Mouse (Mus musculus): ENCODE measurements around the gene Igfbp2. TPM values are rescaled to one million over a fixed set of nuclear protein-coding genes. Genes with fewer than 3 reads are reported as not detected.

Igfbp2 gene
- polyA plus RNA-seq, 1 experiment: 384 TPM

GRCm38 (mm10) chr1:72798441-72798840 lies 25.9 kb upstream of the Igfbp2 start:
- TF ChIP-seq POLR2A (IDR thresholded peaks at IDR 0.05; ENCODE audit: borderline replicate concordance, extremely low read depth, insufficient read depth, insufficient read length, poor library complexity, severe bottlenecking) (no peak), CTCF (IDR thresholded peaks at IDR 0.05; ENCODE audit: borderline replicate concordance, extremely low read depth, insufficient read depth, insufficient read length) (no peak)
- DNase-seq (ENCODE audit: low read depth): no peak

DNA sequence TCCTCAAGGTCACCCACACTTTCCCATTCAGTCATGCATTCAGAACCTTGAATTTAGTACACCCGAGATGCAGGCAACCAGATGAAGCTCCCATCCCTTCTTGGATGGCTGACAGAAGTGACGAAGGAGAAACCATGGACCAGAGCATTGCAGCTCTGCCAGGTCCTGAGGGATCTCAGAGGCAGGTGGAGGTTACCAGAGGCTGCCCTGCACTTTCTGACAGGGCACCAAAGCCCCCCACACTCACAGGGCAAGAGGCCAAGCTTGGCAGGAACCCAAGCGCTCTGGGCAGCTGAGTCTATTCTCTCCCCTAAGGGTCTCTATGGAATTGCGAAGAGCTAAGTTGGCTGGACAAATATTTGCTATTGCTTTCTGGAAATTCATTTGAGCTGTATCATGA lies 20.3 kb upstream of the Igfbp2 start:
- TF ChIP-seq POLR2A (IDR thresholded peaks at IDR 0.05; ENCODE audit: borderline replicate concordance, extremely low read depth, insufficient read depth, insufficient read length, poor library complexity, severe bottlenecking): no peak
- no peak for TF ChIP-seq CTCF (IDR thresholded peaks at IDR 0.05; ENCODE audit: borderline replicate concordance, extremely low read depth, insufficient read depth, insufficient read length)
- DNase-seq (ENCODE audit: low read depth): peak; percentile 53

- no peak for TF ChIP-seq POLR2A (IDR thresholded peaks at IDR 0.05; ENCODE audit: borderline replicate concordance, extremely low read depth, insufficient read depth, insufficient read length, poor library complexity, severe bottlenecking)
- DNase-seq (ENCODE audit: low read depth): peak; percentile 36
Measured at GRCm38 (mm10) chr1:72805037-72805436, 19.3 kb upstream of the Igfbp2 start.

GRCm38 (mm10) chr1:72805476-72806043 lies 18.7 kb upstream of the Igfbp2 start:
- peak; percentile 50 for DNase-seq (ENCODE audit: low read depth)
- TF ChIP-seq POLR2A (IDR thresholded peaks at IDR 0.05; ENCODE audit: borderline replicate concordance, extremely low read depth, insufficient read depth, insufficient read length, poor library complexity, severe bottlenecking): no peak
- TF ChIP-seq CTCF (IDR thresholded peaks at IDR 0.05; ENCODE audit: borderline replicate concordance, extremely low read depth, insufficient read depth, insufficient read length): no peak

DNA sequence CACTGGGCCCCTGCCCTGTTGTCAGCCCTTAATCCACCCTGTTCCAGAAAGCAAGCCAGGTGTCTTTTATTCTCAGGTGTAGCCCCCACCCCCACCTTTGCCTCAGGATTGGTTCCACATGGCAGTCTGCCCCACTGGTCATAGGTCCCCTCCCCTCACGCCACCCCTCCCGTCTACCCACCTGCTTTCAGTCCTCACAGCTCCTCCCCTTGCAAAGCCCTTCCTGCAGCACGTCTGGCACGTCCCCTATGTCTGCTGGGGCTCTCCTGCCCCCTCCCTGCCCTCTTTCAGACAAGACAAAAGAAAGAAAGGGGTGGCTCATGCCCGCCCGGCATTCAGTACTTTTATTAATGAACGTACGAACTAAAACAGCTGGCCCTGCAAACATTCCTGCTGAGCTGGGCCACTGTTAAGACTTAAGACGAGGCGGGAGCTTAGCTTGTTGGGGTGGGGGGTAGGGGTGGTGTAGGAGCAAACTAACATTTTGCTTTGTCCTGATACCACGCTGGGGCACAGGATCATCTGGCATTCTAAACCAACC lies 18.2 kb upstream of the Igfbp2 start:
- peak; percentile 89 for DNase-seq (ENCODE audit: low read depth)
- TF ChIP-seq CTCF (IDR thresholded peaks at IDR 0.05; ENCODE audit: borderline replicate concordance, extremely low read depth, insufficient read depth, insufficient read length): no peak
- TF ChIP-seq POLR2A (IDR thresholded peaks at IDR 0.05; ENCODE audit: borderline replicate concordance, extremely low read depth, insufficient read depth, insufficient read length, poor library complexity, severe bottlenecking): no peak

DNA sequence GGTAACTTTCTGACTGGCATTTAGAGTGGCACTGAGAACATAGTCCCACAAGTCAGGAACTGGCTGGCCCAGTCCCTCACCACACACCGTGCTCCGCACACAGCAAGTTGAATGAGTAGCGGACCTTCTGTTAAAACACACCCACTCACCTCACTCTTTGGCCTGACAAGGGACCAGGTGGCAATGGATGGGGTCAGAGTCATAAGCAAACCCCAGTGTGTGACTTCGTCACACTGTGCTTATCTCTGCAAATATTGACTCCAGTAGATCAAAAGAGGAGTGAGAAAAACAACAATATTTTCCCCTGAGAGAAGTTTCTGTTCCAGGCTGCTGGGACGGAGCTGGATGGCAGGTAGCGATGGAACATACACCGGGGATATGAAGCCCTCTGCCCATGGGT lies 15.0 kb upstream of the Igfbp2 start:
- TF ChIP-seq CTCF (IDR thresholded peaks at IDR 0.05; ENCODE audit: borderline replicate concordance, extremely low read depth, insufficient read depth, insufficient read length) (no peak), POLR2A (IDR thresholded peaks at IDR 0.05; ENCODE audit: borderline replicate concordance, extremely low read depth, insufficient read depth, insufficient read length, poor library complexity, severe bottlenecking) (no peak)
- no peak for DNase-seq (ENCODE audit: low read depth)

DNA sequence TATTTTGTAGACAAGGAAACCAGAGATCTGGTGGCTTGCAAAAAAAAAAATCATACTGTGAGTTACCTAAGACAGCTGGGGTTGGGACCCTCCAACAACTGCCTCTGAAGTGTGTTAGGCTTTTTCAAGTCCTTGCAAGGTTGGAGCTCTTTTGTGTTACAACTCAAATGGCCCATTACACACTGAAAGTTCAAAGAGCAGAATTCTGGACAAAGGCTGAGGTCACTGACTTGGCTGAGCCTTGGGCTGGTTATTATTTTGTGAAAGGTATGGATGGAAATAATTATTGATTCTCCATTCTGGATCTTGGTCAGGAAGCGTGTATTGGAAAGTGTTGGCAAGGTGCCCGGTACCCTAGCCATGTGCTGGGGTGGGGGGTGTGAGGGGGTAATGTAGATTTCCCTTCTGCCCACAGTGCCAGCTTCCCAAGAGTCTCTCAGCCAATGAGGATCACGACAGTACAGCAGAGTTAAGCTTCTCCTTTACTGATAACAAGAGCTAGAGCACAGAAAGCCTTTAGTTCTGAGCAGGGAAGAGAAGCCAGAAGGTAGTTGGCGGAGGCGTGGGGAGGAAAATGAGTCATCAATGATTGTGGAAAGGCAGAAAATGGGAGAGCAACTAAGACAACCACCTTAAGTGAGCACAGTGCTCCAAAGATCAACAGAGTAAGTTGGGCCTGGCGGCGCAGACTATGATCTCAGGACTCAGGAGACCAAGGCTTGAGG lies 14.2 kb upstream of the Igfbp2 start:
- TF ChIP-seq POLR2A (IDR thresholded peaks at IDR 0.05; ENCODE audit: borderline replicate concordance, extremely low read depth, insufficient read depth, insufficient read length, poor library complexity, severe bottlenecking): no peak
- no peak for TF ChIP-seq CTCF (IDR thresholded peaks at IDR 0.05; ENCODE audit: borderline replicate concordance, extremely low read depth, insufficient read depth, insufficient read length)

GRCm38 (mm10) chr1:72811061-72811460 lies 13.2 kb upstream of the Igfbp2 start:
- TF ChIP-seq CTCF (IDR thresholded peaks at IDR 0.05; ENCODE audit: borderline replicate concordance, extremely low read depth, insufficient read depth, insufficient read length) (no peak), POLR2A (IDR thresholded peaks at IDR 0.05; ENCODE audit: borderline replicate concordance, extremely low read depth, insufficient read depth, insufficient read length, poor library complexity, severe bottlenecking) (no peak)
- no peak for DNase-seq (ENCODE audit: low read depth)

More for the DNA sequence above, 14.2 kb upstream of the Igfbp2 start:
- DNase-seq (ENCODE audit: low read depth): no peak

GRCm38 (mm10) chr1:72813089-72813638 lies 11.1 kb upstream of the Igfbp2 start:
- TF ChIP-seq CTCF (IDR thresholded peaks at IDR 0.05; ENCODE audit: borderline replicate concordance, extremely low read depth, insufficient read depth, insufficient read length): no peak
- DNase-seq (ENCODE audit: low read depth): no peak

DNA sequence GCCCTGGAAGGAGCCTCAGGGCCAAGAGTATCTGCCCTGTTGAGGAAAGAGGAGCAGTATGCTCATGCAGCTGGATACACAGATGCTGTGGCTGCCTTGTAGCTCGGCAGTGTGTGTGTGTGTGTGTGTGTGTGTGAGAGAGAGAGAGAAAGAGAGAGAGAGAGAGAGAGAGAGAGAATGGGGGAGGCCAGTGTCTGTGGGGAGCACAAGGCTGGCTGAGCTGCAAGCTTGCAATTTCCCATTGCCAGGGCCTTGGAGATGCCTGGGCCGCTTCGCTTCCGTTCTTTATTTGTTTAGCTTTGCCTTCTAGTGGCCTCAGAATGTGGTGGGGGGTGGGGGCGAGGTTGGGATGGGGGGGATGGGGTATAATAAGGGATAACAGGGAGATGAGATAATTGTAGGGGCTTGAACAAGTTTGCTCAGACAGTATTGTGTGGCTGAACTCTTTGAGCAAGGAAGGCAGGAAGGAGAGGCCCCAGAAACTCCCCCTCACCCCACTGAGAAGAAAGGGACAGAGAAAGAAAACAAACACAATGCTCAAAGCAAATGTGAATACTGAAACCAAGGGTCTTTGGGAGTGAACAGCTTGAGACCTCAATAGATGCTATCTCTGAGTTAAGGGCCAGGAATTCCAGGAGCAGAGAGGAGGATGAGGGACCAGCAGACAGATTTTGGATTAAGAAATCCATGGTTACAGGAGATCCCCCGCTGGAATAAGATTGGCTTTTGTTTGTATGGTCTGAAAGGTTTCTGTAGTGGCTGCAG lies 10.5 kb upstream of the Igfbp2 start:
- TF ChIP-seq CTCF (IDR thresholded peaks at IDR 0.05; ENCODE audit: borderline replicate concordance, extremely low read depth, insufficient read depth, insufficient read length) (no peak), POLR2A (IDR thresholded peaks at IDR 0.05; ENCODE audit: borderline replicate concordance, extremely low read depth, insufficient read depth, insufficient read length, poor library complexity, severe bottlenecking) (no peak)
- DNase-seq (ENCODE audit: low read depth): peak; percentile 55

DNA sequence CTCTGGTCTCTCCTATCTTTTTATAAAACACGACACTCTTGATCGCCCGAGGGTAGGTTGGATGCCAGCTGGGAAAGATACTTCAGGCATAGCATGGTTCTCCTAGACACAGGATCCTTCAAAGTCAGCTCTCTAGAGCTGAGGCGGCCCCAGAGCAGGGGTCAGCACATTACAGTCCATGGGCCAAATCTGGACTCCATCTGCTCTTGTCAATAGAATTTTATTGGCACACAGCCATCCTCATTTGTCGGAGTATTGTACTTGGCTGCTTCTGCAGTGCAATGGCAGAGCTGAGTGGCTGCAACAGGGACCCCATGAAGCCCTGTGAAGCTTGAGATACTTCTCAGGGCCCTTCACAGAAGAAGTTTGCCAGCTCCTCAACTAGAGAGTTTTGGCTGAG lies 9.1 kb upstream of the Igfbp2 start:
- DNase-seq (ENCODE audit: low read depth): peak; percentile 61
- no peak for TF ChIP-seq CTCF (IDR thresholded peaks at IDR 0.05; ENCODE audit: borderline replicate concordance, extremely low read depth, insufficient read depth, insufficient read length)
- TF ChIP-seq POLR2A (IDR thresholded peaks at IDR 0.05; ENCODE audit: borderline replicate concordance, extremely low read depth, insufficient read depth, insufficient read length, poor library complexity, severe bottlenecking): no peak

All from brain, embryonic 14.5 days (tissue).